Comparison of ENCODE assay signal across 9 mouse cellular contexts in genomic region chr7:66230638-66231550, GRCm38 (mm10).
DNase-seq lines count a peak whose midpoint lies in the region; ATAC-seq and TF ChIP-seq lines count a peak whose summit lies in the region.
"Had no signal": no experiment of that assay in that cellular context is flagged by ENCODE, and none has a peak within 500 bp of the region (broad histone marks: within the 10 kb centered on the region; RNA-seq: fewer than 3 reads in every experiment).

No protein-coding gene starts in this region.

- no peaks in the 10 kb centered on the region for H3K27me3 ChIP-seq in E14TG2a.4 (ENCODE audit: insufficient read depth, low read length)
- no peaks in the 10 kb centered on the region for H3K27me3 ChIP-seq in embryonic facial prominence, embryonic 15.5 days
- no peaks in the 10 kb centered on the region for H3K27me3 ChIP-seq in limb, embryonic 14.5 days (ENCODE audit: control insufficient read depth, insufficient read depth, low read length)
- no peaks in the 10 kb centered on the region for H3K27me3 ChIP-seq in neural tube, embryonic 14.5 days (ENCODE audit: control insufficient read depth, insufficient read depth, low read length)
- H3K27me3 ChIP-seq: CH12.LX had no signal

- 30% methylated on average over 17 of the region's 17 CpGs for WGBS in embryonic facial prominence, embryonic 15.5 days
- WGBS in limb, embryonic 14.5 days = 23% methylated on average over 17 of the region's 17 CpGs
- whole genome bisulfite sequencing in neural tube, embryonic 14.5 days = 12% methylated on average over 17 of the region's 17 CpGs

- no peak for TF ChIP-seq POLR2A in limb, embryonic 14.5 days (IDR thresholded peaks at IDR 0.05; ENCODE audit: borderline replicate concordance, extremely low read depth, insufficient read depth, insufficient read length)

- peaks cover 26% of the 10 kb centered on the region for H3K9me3 ChIP-seq in E14TG2a.4 (ENCODE audit: low read length)
- H3K9me3 ChIP-seq in embryonic facial prominence, embryonic 15.5 days (replicated peaks) = no peaks in the 10 kb centered on the region
- H3K9me3 ChIP-seq in limb, embryonic 14.5 days (ENCODE audit: control insufficient read depth, low read length) = no peaks in the 10 kb centered on the region
- no peaks in the 10 kb centered on the region for H3K9me3 ChIP-seq in neural tube, embryonic 14.5 days (ENCODE audit: control insufficient read depth, low read length)

- no peaks in the 10 kb centered on the region for H3K36me3 ChIP-seq in E14TG2a.4 (ENCODE audit: insufficient read depth, low read length)
- H3K36me3 ChIP-seq in embryonic facial prominence, embryonic 15.5 days = no peaks in the 10 kb centered on the region
- no peaks in the 10 kb centered on the region for H3K36me3 ChIP-seq in limb, embryonic 14.5 days (ENCODE audit: control insufficient read depth, insufficient read depth, low read length)
- no peaks in the 10 kb centered on the region for H3K36me3 ChIP-seq in neural tube, embryonic 14.5 days (ENCODE audit: control insufficient read depth, insufficient read depth, low read length)

- peak; percentile 43 for DNase-seq in gastrocnemius, adult 18-20 months (ENCODE audit: low spot score)
- no peak for DNase-seq in gastrocnemius, postnatal 36 days
- DNase-seq in heart, postnatal 25 days (ENCODE audit: low spot score) = peak; percentile 33
- peak; percentile 70 for DNase-seq in limb, embryonic 14.5 days (ENCODE audit: low spot score)
- no peak for DNase-seq in thymus, postnatal 10 days (ENCODE audit: low spot score in 2 of 2)

- peak overlapping the region; percentile 88 for H3K27ac ChIP-seq in embryonic facial prominence, embryonic 15.5 days (replicated peaks)
- H3K27ac ChIP-seq in limb, embryonic 14.5 days (replicated peaks; ENCODE audit: low read depth, low read length) = peak overlapping the region; percentile 93
- peak overlapping the region; percentile 58 for H3K27ac ChIP-seq in neural tube, embryonic 14.5 days (ENCODE audit: low read depth, low read length)

- no peak overlapping the region for H3K9ac ChIP-seq in embryonic facial prominence, embryonic 15.5 days
- peak overlapping the region; percentile 28; the same call in 1 of the 2 replicates for H3K9ac ChIP-seq in limb, embryonic 14.5 days (ENCODE audit: low read depth, low read length, severe bottlenecking)
- H3K9ac ChIP-seq in neural tube, embryonic 14.5 days (replicated peaks; ENCODE audit: low read depth, low read length) = no peak overlapping the region

- intact Hi-C loops in gastrocnemius, postnatal 36 days (cut with DNase I) = loop anchor here (5.0 kb wide), 1 partner anchor 559 kb away; no protein-coding TSS in a partner anchor
- intact Hi-C loops in heart, postnatal 25 days (cut with DNase I) = no loop called here

- 0 out of 2 replicates have a peak overlapping the region, but pooled peaks have one; percentile 43 for H3K4me3 ChIP-seq in E14TG2a.4 (replicated peaks; ENCODE audit: low read length)
- no peak overlapping the region for H3K4me3 ChIP-seq in embryonic facial prominence, embryonic 15.5 days (replicated peaks)
- no peak overlapping the region for H3K4me3 ChIP-seq in limb, embryonic 14.5 days (replicated peaks; ENCODE audit: low read length)
- no peak overlapping the region for H3K4me3 ChIP-seq in neural tube, embryonic 14.5 days (ENCODE audit: low read depth, low read length)

- ATAC-seq in embryonic facial prominence, embryonic 15.5 days (ENCODE audit: insufficient number of reproducible peaks, low FRiP score, low TSS enrichment, low read depth) = peak; percentile 64; the same call in 1 of the 2 replicates
- ATAC-seq in limb, embryonic 14.5 days (ENCODE audit: low FRiP score, low read depth) = peak; percentile 76
- peak; percentile 69 for ATAC-seq in neural tube, embryonic 14.5 days (ENCODE audit: low read depth)

- TF ChIP-seq CTCF in E14TG2a.4 (conservative IDR thresholded peaks at IDR 0.05; ENCODE audit: low read length) = no peak

- H3K4me2 ChIP-seq in embryonic facial prominence, embryonic 15.5 days (replicated peaks) = no peak overlapping the region
- no peak overlapping the region for H3K4me2 ChIP-seq in limb, embryonic 14.5 days (replicated peaks; ENCODE audit: low read depth, low read length, severe bottlenecking)
- no peak overlapping the region for H3K4me2 ChIP-seq in neural tube, embryonic 14.5 days (ENCODE audit: low read depth, low read length)

- H3K4me1 ChIP-seq in E14TG2a.4 (replicated peaks; ENCODE audit: low read depth, low read length) = peaks cover 44% of the 10 kb centered on the region
- H3K4me1 ChIP-seq in embryonic facial prominence, embryonic 15.5 days = peaks cover 37% of the 10 kb centered on the region
- H3K4me1 ChIP-seq in limb, embryonic 14.5 days (ENCODE audit: control insufficient read depth, insufficient read depth, low read length) = peaks cover 40% of the 10 kb centered on the region
- no peaks in the 10 kb centered on the region for H3K4me1 ChIP-seq in neural tube, embryonic 14.5 days (ENCODE audit: control insufficient read depth, insufficient read depth, low read length)

Comparison
In these comparisons a context has a peak if more than half of its experiments do, and no peak if none do; other contexts are left out.
1. DNase-seq: peak in gastrocnemius, adult 18-20 months (single experiment), heart, postnatal 25 days (single experiment) and limb, embryonic 14.5 days (single experiment); none in gastrocnemius, postnatal 36 days (0 of 2) and thymus, postnatal 10 days (0 of 2).
2. Peak in every context shown above with its lines, with median percentiles within 50 percentile points of each other: ATAC-seq and H3K27ac ChIP-seq.